Mouse (Mus musculus): ENCODE measurements around the gene Fam57a. TPM values are rescaled to one million over a fixed set of nuclear protein-coding genes. Genes with fewer than 3 reads are reported as not detected.

Fam57a gene
- total and polyA plus RNA-seq, 3 experiments: 2.0 to 4.2 (median 3.0) TPM

GRCm38 (mm10) chr11:76168976-76169375 is 10.5 kb upstream of the Fam57a start:
- H3K4me3 ChIP-seq: no peak overlapping the region
- peaks cover 7% of the 10 kb centered on the region for H3K4me1 ChIP-seq (ENCODE audit: control insufficient read depth, insufficient read depth, low read length)
- peaks cover 1% of the 10 kb centered on the region; the same call in 1 of the 2 replicates for H3K36me3 ChIP-seq (ENCODE audit: control insufficient read depth, insufficient read depth, low read length)
- TF ChIP-seq POLR2A (IDR thresholded peaks at IDR 0.05; ENCODE audit: insufficient read depth, low read depth, low read length): no peak
- TF ChIP-seq CTCF (IDR thresholded peaks at IDR 0.05): no peak
- no peak for TF ChIP-seq EP300 (IDR thresholded peaks at IDR 0.05; ENCODE audit: insufficient read depth, low read depth, low read length)
- 74% methylated on average over 3 of the region's 3 CpGs for WGBS
- H3K79me2 ChIP-seq (replicated peaks; ENCODE audit: control insufficient read depth, insufficient read depth, low read length): no peaks in the 10 kb centered on the region
- no peaks in the 10 kb centered on the region for H3K27me3 ChIP-seq (ENCODE audit: control insufficient read depth, insufficient read depth, low read length)
- no peak overlapping the region for H3K9ac ChIP-seq (ENCODE audit: low read depth, low read length)
- DNase-seq: no peak
- H3K27ac ChIP-seq: no peak overlapping the region
- intact Hi-C loops (cut with DNase I): loop anchor here (5.0 kb wide), 1 partner anchor 37 kb away; no protein-coding TSS in a partner anchor

GRCm38 (mm10) chr11:76170207-76170606 is 9.3 kb upstream of the Fam57a start:
- Histone ChIP-seq H3K36me3 (ENCODE audit: control insufficient read depth, insufficient read depth, low read length) (peaks cover 4% of the 10 kb centered on the region; the same call in 1 of the 2 replicates), H3K27me3 (ENCODE audit: control insufficient read depth, insufficient read depth, low read length) (no peaks in the 10 kb centered on the region), H3K4me3 (no peak overlapping the region), H3K9ac (ENCODE audit: low read depth, low read length) (no peak overlapping the region), H3K4me1 (ENCODE audit: control insufficient read depth, insufficient read depth, low read length) (peaks cover 7% of the 10 kb centered on the region), H3K27ac (no peak overlapping the region), H3K79me2 (replicated peaks; ENCODE audit: control insufficient read depth, insufficient read depth, low read length) (no peaks in the 10 kb centered on the region)
- 77% methylated on average over 5 of the region's 5 CpGs for WGBS
- intact Hi-C loops (cut with DNase I): no loop called here
- TF ChIP-seq CTCF (IDR thresholded peaks at IDR 0.05) (no peak), POLR2A (IDR thresholded peaks at IDR 0.05; ENCODE audit: insufficient read depth, low read depth, low read length) (no peak), EP300 (IDR thresholded peaks at IDR 0.05; ENCODE audit: insufficient read depth, low read depth, low read length) (no peak)
- DNase-seq: no peak

- Histone ChIP-seq H3K4me1 (ENCODE audit: control insufficient read depth, insufficient read depth, low read length) (peaks cover 2% of the 10 kb centered on the region; the same call in 1 of the 2 replicates), H3K4me3 (peak overlapping the region; percentile 85), H3K27me3 (ENCODE audit: control insufficient read depth, insufficient read depth, low read length) (no peaks in the 10 kb centered on the region), H3K79me2 (replicated peaks; ENCODE audit: control insufficient read depth, insufficient read depth, low read length) (no peaks in the 10 kb centered on the region), H3K27ac (peak overlapping the region; percentile 85), H3K9ac (ENCODE audit: low read depth, low read length) (peak overlapping the region; percentile 85), H3K36me3 (ENCODE audit: control insufficient read depth, insufficient read depth, low read length) (peaks cover 3% of the 10 kb centered on the region; the same call in 1 of the 2 replicates)
- DNase-seq: peak in 1 of 2 experiments; percentile 21
- TF ChIP-seq POLR2A (IDR thresholded peaks at IDR 0.05; ENCODE audit: insufficient read depth, low read depth, low read length): no peak
- no peak for TF ChIP-seq CTCF (IDR thresholded peaks at IDR 0.05)
- no peak for TF ChIP-seq EP300 (IDR thresholded peaks at IDR 0.05; ENCODE audit: insufficient read depth, low read depth, low read length)
- intact Hi-C loops (cut with DNase I): loop anchor here (1.0 to 5.0 kb wide), 3 partner anchors 22 to 228 kb away; partner anchors contain the start of genes Dbil5, Gemin4 and Timm22
- WGBS: 1% methylated on average over 28 of the region's 28 CpGs
Observed at GRCm38 (mm10) chr11:76178726-76179494, 561 bp upstream of the Fam57a start.

GRCm38 (mm10) chr11:76180146-76180540 is 672 bp downstream of the Fam57a start:
- 7% methylated on average over 7 of the region's 7 CpGs for WGBS
- no peak for DNase-seq
- H3K36me3 ChIP-seq (ENCODE audit: control insufficient read depth, insufficient read depth, low read length): no peaks in the 10 kb centered on the region
- peaks cover 2% of the 10 kb centered on the region; the same call in 1 of the 2 replicates for H3K4me1 ChIP-seq (ENCODE audit: control insufficient read depth, insufficient read depth, low read length)
- H3K27me3 ChIP-seq (ENCODE audit: control insufficient read depth, insufficient read depth, low read length): no peaks in the 10 kb centered on the region
- H3K4me3 ChIP-seq: peak overlapping the region; percentile 85
- peak overlapping the region; percentile 85 for H3K27ac ChIP-seq
- H3K79me2 ChIP-seq (replicated peaks; ENCODE audit: control insufficient read depth, insufficient read depth, low read length): no peaks in the 10 kb centered on the region
- TF ChIP-seq POLR2A (IDR thresholded peaks at IDR 0.05; ENCODE audit: insufficient read depth, low read depth, low read length) (no peak), CTCF (IDR thresholded peaks at IDR 0.05) (no peak), EP300 (IDR thresholded peaks at IDR 0.05; ENCODE audit: insufficient read depth, low read depth, low read length) (no peak)
- intact Hi-C loops (cut with DNase I): no loop called here
- 0 out of 2 replicates have a peak overlapping the region, but pooled peaks have one; percentile 87 for H3K9ac ChIP-seq (ENCODE audit: low read depth, low read length)

- Histone ChIP-seq H3K27ac (no peak overlapping the region), H3K36me3 (ENCODE audit: control insufficient read depth, insufficient read depth, low read length) (no peaks in the 10 kb centered on the region), H3K9ac (ENCODE audit: low read depth, low read length) (no peak overlapping the region), H3K4me3 (no peak overlapping the region), H3K4me1 (ENCODE audit: control insufficient read depth, insufficient read depth, low read length) (no peaks in the 10 kb centered on the region), H3K79me2 (replicated peaks; ENCODE audit: control insufficient read depth, insufficient read depth, low read length) (no peaks in the 10 kb centered on the region), H3K27me3 (ENCODE audit: control insufficient read depth, insufficient read depth, low read length) (no peaks in the 10 kb centered on the region)
- 87% methylated on average over 4 of the region's 4 CpGs for WGBS
- TF ChIP-seq POLR2A (IDR thresholded peaks at IDR 0.05; ENCODE audit: insufficient read depth, low read depth, low read length) (no peak), EP300 (IDR thresholded peaks at IDR 0.05; ENCODE audit: insufficient read depth, low read depth, low read length) (no peak), CTCF (IDR thresholded peaks at IDR 0.05) (no peak)
- DNase-seq: no peak
- intact Hi-C loops (cut with DNase I): no loop called here
Observed at GRCm38 (mm10) chr11:76183745-76184144, 4.3 kb downstream of the Fam57a start.

- no peaks in the 10 kb centered on the region for H3K79me2 ChIP-seq (replicated peaks; ENCODE audit: control insufficient read depth, insufficient read depth, low read length)
- H3K27me3 ChIP-seq (ENCODE audit: control insufficient read depth, insufficient read depth, low read length): no peaks in the 10 kb centered on the region
- H3K4me1 ChIP-seq (ENCODE audit: control insufficient read depth, insufficient read depth, low read length): no peaks in the 10 kb centered on the region
- H3K4me3 ChIP-seq: no peak overlapping the region
- DNase-seq: no peak
- TF ChIP-seq CTCF (IDR thresholded peaks at IDR 0.05): peak; percentile 20
- TF ChIP-seq POLR2A (IDR thresholded peaks at IDR 0.05; ENCODE audit: insufficient read depth, low read depth, low read length): no peak
- H3K9ac ChIP-seq (ENCODE audit: low read depth, low read length): no peak overlapping the region
- H3K27ac ChIP-seq: no peak overlapping the region
- no peaks in the 10 kb centered on the region for H3K36me3 ChIP-seq (ENCODE audit: control insufficient read depth, insufficient read depth, low read length)
- intact Hi-C loops (cut with DNase I): no loop called here
- 90% methylated on average over 6 of the region's 6 CpGs for WGBS
Observed at GRCm38 (mm10) chr11:76186908-76187307, 7.4 kb downstream of the Fam57a start.
